Mouse (Mus musculus): Measurements from ENCODE around the gene Utp3. TPM values are rescaled to one million over a fixed set of nuclear protein-coding genes. Genes with fewer than 3 reads are reported as not detected.
A peak's percentile ranks its signal among the peaks of the same experiment; 100 is the strongest.

Utp3 gene
- total and polyA plus RNA-seq, 2 experiments: 7.9 to 20.0 TPM

- DNase-seq (ENCODE audit: extremely low read depth, low read depth, low spot score): no peak
- peaks cover 28% of the 10 kb centered on the region for H3K4me1 ChIP-seq (ENCODE audit: control insufficient read depth, insufficient read depth, low read length)
- no peak overlapping the region for H3K9ac ChIP-seq (ENCODE audit: low read depth, low read length)
- WGBS: 92% methylated on average over 6 of the region's 6 CpGs
- no peak for TF ChIP-seq POLR2A (IDR thresholded peaks at IDR 0.05; ENCODE audit: extremely low read depth, insufficient read depth, low read length)
- TF ChIP-seq CTCF (IDR thresholded peaks at IDR 0.05; ENCODE audit: low read depth, low read length): no peak
- H3K4me3 ChIP-seq (ENCODE audit: insufficient read depth, low read depth, low read length): no peak overlapping the region
- H3K27ac ChIP-seq (replicated peaks; ENCODE audit: insufficient read depth, low read depth, low read length): no peak overlapping the region
- no peaks in the 10 kb centered on the region for H3K27me3 ChIP-seq (ENCODE audit: control insufficient read depth, insufficient read depth, low read length)
- no peaks in the 10 kb centered on the region; the same call in none of the 2 replicates for H3K36me3 ChIP-seq (ENCODE audit: control insufficient read depth, insufficient read depth, low read length)
- H3K79me2 ChIP-seq (ENCODE audit: control insufficient read depth, insufficient read depth, low read length): peaks cover 39% of the 10 kb centered on the region; the same call in 1 of the 2 replicates
These were observed 44.7 kb downstream of the Utp3 start for GRCm38 (mm10) chr5:88598961-88599360.

GRCm38 (mm10) chr5:88602030-88602429, 47.8 kb downstream of the Utp3 start:
- peak; percentile 81 for DNase-seq (ENCODE audit: extremely low read depth, low read depth, low spot score)
- 21% methylated on average over 2 of the region's 2 CpGs for WGBS

GRCm38 (mm10) chr5:88602713-88603112, 48.5 kb downstream of the Utp3 start:
- Histone ChIP-seq H3K36me3 (ENCODE audit: control insufficient read depth, insufficient read depth, low read length) (no peaks in the 10 kb centered on the region; the same call in none of the 2 replicates), H3K27me3 (ENCODE audit: control insufficient read depth, insufficient read depth, low read length) (no peaks in the 10 kb centered on the region), H3K4me1 (ENCODE audit: control insufficient read depth, insufficient read depth, low read length) (peaks cover 20% of the 10 kb centered on the region), H3K4me3 (ENCODE audit: insufficient read depth, low read depth, low read length) (no peak overlapping the region), H3K9ac (ENCODE audit: low read depth, low read length) (no peak overlapping the region), H3K27ac (replicated peaks; ENCODE audit: insufficient read depth, low read depth, low read length) (no peak overlapping the region; the same call in 1 of the 2 replicates), H3K79me2 (ENCODE audit: control insufficient read depth, insufficient read depth, low read length) (peaks cover 31% of the 10 kb centered on the region)
- 46% methylated on average over 3 of the region's 3 CpGs for WGBS
- DNase-seq (ENCODE audit: extremely low read depth, low read depth, low spot score): no peak
- TF ChIP-seq POLR2A (IDR thresholded peaks at IDR 0.05; ENCODE audit: extremely low read depth, insufficient read depth, low read length): no peak
- no peak for TF ChIP-seq CTCF (IDR thresholded peaks at IDR 0.05; ENCODE audit: low read depth, low read length)

More at GRCm38 (mm10) chr5:88602030-88602429, 47.8 kb downstream of the Utp3 start:
- no peak for TF ChIP-seq POLR2A (IDR thresholded peaks at IDR 0.05; ENCODE audit: extremely low read depth, insufficient read depth, low read length)
- Histone ChIP-seq H3K27ac (replicated peaks; ENCODE audit: insufficient read depth, low read depth, low read length) (peak overlapping the region; percentile 24; the same call in 1 of the 2 replicates), H3K4me1 (ENCODE audit: control insufficient read depth, insufficient read depth, low read length) (peaks cover 20% of the 10 kb centered on the region), H3K79me2 (ENCODE audit: control insufficient read depth, insufficient read depth, low read length) (peaks cover 37% of the 10 kb centered on the region), H3K9ac (ENCODE audit: low read depth, low read length) (no peak overlapping the region), H3K27me3 (ENCODE audit: control insufficient read depth, insufficient read depth, low read length) (no peaks in the 10 kb centered on the region), H3K4me3 (ENCODE audit: insufficient read depth, low read depth, low read length) (no peak overlapping the region), H3K36me3 (ENCODE audit: control insufficient read depth, insufficient read depth, low read length) (no peaks in the 10 kb centered on the region; the same call in none of the 2 replicates)

GRCm38 (mm10) chr5:88604046-88604445, 49.8 kb downstream of the Utp3 start:
- H3K9ac ChIP-seq (ENCODE audit: low read depth, low read length): no peak overlapping the region
- TF ChIP-seq CTCF (IDR thresholded peaks at IDR 0.05; ENCODE audit: low read depth, low read length) (no peak), POLR2A (IDR thresholded peaks at IDR 0.05; ENCODE audit: extremely low read depth, insufficient read depth, low read length) (no peak)
- peaks cover 24% of the 10 kb centered on the region for H3K79me2 ChIP-seq (ENCODE audit: control insufficient read depth, insufficient read depth, low read length)
- no peak overlapping the region for H3K27ac ChIP-seq (replicated peaks; ENCODE audit: insufficient read depth, low read depth, low read length)
- H3K4me1 ChIP-seq (ENCODE audit: control insufficient read depth, insufficient read depth, low read length): peaks cover 17% of the 10 kb centered on the region
- no peak for DNase-seq (ENCODE audit: extremely low read depth, low read depth, low spot score)
- 90% methylated on average over 3 of the region's 3 CpGs for WGBS
- H3K36me3 ChIP-seq (ENCODE audit: control insufficient read depth, insufficient read depth, low read length): no peaks in the 10 kb centered on the region; the same call in none of the 2 replicates
- H3K27me3 ChIP-seq (ENCODE audit: control insufficient read depth, insufficient read depth, low read length): no peaks in the 10 kb centered on the region
- H3K4me3 ChIP-seq (ENCODE audit: insufficient read depth, low read depth, low read length): no peak overlapping the region

DNA sequence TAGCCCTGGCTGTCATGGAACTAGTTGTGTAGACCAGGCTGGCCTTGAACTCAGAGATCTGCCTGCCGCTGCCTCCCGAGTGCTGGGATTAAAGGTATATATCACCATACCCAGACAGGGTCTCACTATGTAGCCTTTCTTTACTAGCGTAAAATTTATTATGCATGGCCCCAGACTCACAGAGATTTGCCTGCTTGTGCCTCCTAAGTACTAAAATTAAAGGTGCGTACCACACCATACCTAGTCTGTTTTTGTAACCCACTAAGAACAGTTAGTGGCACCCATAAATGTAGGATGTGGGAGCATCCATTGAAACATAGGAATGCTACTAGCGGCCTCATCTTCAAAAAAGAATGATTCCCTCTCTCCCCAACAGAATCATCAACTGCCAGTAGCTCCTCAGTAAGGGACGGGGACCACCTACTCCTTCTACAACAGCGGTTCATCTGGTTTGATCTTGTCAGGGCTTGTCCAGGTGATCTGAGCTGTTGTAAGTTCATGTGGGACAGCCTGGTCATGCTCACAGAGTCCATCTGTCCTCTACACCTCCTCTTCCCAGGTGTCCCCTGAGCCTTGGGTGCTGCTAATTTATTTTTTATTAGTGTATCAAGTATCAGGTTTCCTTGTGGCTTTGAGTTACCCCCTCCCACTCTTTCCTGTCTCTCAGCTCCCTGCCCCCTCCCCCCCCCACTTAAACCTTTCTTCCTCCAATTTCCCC, 50.5 kb downstream of the Utp3 start:
- 96% methylated on average over 7 of the region's 7 CpGs for WGBS
- H3K9ac ChIP-seq (ENCODE audit: low read depth, low read length): no peak overlapping the region
- H3K4me3 ChIP-seq (ENCODE audit: insufficient read depth, low read depth, low read length): no peak overlapping the region
- no peak overlapping the region for H3K27ac ChIP-seq (replicated peaks; ENCODE audit: insufficient read depth, low read depth, low read length)
- peaks cover 21% of the 10 kb centered on the region for H3K79me2 ChIP-seq (ENCODE audit: control insufficient read depth, insufficient read depth, low read length)
- peaks cover 14% of the 10 kb centered on the region for H3K4me1 ChIP-seq (ENCODE audit: control insufficient read depth, insufficient read depth, low read length)
- DNase-seq (ENCODE audit: extremely low read depth, low read depth, low spot score): no peak
- no peaks in the 10 kb centered on the region; the same call in none of the 2 replicates for H3K36me3 ChIP-seq (ENCODE audit: control insufficient read depth, insufficient read depth, low read length)
- TF ChIP-seq CTCF (IDR thresholded peaks at IDR 0.05; ENCODE audit: low read depth, low read length) (no peak), POLR2A (IDR thresholded peaks at IDR 0.05; ENCODE audit: extremely low read depth, insufficient read depth, low read length) (no peak)
- H3K27me3 ChIP-seq (ENCODE audit: control insufficient read depth, insufficient read depth, low read length): no peaks in the 10 kb centered on the region

Other genes with a start within 250 kb of the Utp3 start
- not detected in 2 replicates for gene Prol1, start 237.2 kb upstream of the Utp3 start, total RNA-seq (2014; rRNA removed)
- not detected in 2 replicates for gene Prol1, start 237.2 kb upstream of the Utp3 start, polyA plus RNA-seq (2012; rRNA removed)
- gene Amtn, start 178.4 kb upstream of the Utp3 start, total RNA-seq (2014; rRNA removed): not detected in 2 replicates
- not detected in 2 replicates for gene Amtn, start 178.4 kb upstream of the Utp3 start, polyA plus RNA-seq (2012; rRNA removed)
- gene Ambn, start 98.5 kb upstream of the Utp3 start, total RNA-seq (2014; rRNA removed): not detected in 2 replicates
- gene Ambn, start 98.5 kb upstream of the Utp3 start, polyA plus RNA-seq (2012; rRNA removed): not detected in 2 replicates
- not detected in 2 replicates for gene Enam, start 66.5 kb upstream of the Utp3 start, total RNA-seq (2014; rRNA removed)
- not detected in 2 replicates for gene Enam, start 66.5 kb upstream of the Utp3 start, polyA plus RNA-seq (2012; rRNA removed)
- 0.55 and 4.4 TPM in 2 replicates for gene Jchain, start 26.6 kb upstream of the Utp3 start, total RNA-seq (2014; rRNA removed)
- 0.54 and 0.83 TPM in 2 replicates for gene Jchain, start 26.6 kb upstream of the Utp3 start, polyA plus RNA-seq (2012; rRNA removed)
- 27.9 and 31.6 TPM in 2 replicates for gene Rufy3, start 10.6 kb downstream of the Utp3 start, total RNA-seq (2014; rRNA removed)
- 7.6 and 9.7 TPM in 2 replicates for gene Rufy3, start 10.6 kb downstream of the Utp3 start, polyA plus RNA-seq (2012; rRNA removed)
- 54.6 and 57.9 TPM in 2 replicates for gene Grsf1, start 121.7 kb downstream of the Utp3 start, total RNA-seq (2014; rRNA removed)
- 32.7 and 38.7 TPM in 2 replicates for gene Grsf1, start 121.7 kb downstream of the Utp3 start, polyA plus RNA-seq (2012; rRNA removed)
- 14.4 and 17.4 TPM in 2 replicates for gene Mob1b, start 166.4 kb downstream of the Utp3 start, total RNA-seq (2014; rRNA removed)
- gene Mob1b, start 166.4 kb downstream of the Utp3 start, polyA plus RNA-seq (2012; rRNA removed): 4.1 and 4.6 TPM in 2 replicates
- 3.0 and 3.4 TPM in 2 replicates for gene Dck, start 210.5 kb downstream of the Utp3 start, total RNA-seq (2014; rRNA removed)
- 1.2 and 1.4 TPM in 2 replicates for gene Dck, start 210.5 kb downstream of the Utp3 start, polyA plus RNA-seq (2012; rRNA removed)

Data from liver, adult 2 months (tissue).